In the genomic region with DNA sequence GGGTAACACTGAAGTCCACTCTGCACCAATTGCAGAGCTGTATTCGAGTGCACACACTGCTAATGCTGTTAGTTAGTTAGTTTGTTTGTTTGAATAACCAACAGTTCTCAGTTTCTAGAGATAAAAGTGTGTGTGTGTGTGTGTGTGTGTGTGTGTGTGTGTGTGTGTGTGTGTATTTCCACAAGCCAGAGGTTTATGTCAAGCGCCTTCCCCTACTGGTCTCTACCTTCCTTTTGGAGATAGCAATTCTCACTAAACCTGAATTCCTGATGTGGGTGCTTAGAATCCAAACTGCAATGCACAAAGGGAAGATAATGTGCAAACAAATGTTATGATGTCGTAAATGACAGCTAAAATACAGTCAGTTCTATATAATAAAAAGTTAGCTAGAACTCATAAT, we compare ENCODE assay signal across 28 mouse cellular contexts.
DNase-seq lines count a peak whose midpoint lies in the region; ATAC-seq and TF ChIP-seq lines count a peak whose summit lies in the region.
"Had no signal": no experiment of that assay in that cellular context is flagged by ENCODE, and none has a peak within 500 bp of the region (broad histone marks: within the 10 kb centered on the region; RNA-seq: fewer than 3 reads in every experiment).

No protein-coding gene starts in this region.

- H3K36me3 ChIP-seq in liver, embryonic 15.5 days (replicated peaks): no peaks in the 10 kb centered on the region
- no peaks in the 10 kb centered on the region for H3K36me3 ChIP-seq in liver, postnatal 0 days (replicated peaks; ENCODE audit: insufficient read depth, low read length)
- H3K36me3 ChIP-seq: embryonic facial prominence, embryonic 12.5 days; embryonic facial prominence, embryonic 15.5 days; heart, embryonic 15.5 days; hindbrain, embryonic 10.5 days; hindbrain, embryonic 13.5 days had no signal

- no peaks in the 10 kb centered on the region for H3K27me3 ChIP-seq in liver, embryonic 15.5 days
- no peaks in the 10 kb centered on the region for H3K27me3 ChIP-seq in liver, postnatal 0 days (ENCODE audit: insufficient read depth, low read length)
- H3K27me3 ChIP-seq: CH12.LX; embryonic facial prominence, embryonic 12.5 days; embryonic facial prominence, embryonic 15.5 days; heart, embryonic 12.5 days; heart, embryonic 15.5 days; hindbrain, embryonic 13.5 days; Patski had no signal

- 44% methylated on average over 3 of the region's 3 CpGs for WGBS in liver, embryonic 15.5 days (ENCODE audit: insufficient replicate concordance)
- WGBS in liver, postnatal 0 days (ENCODE audit: insufficient replicate concordance): 64% methylated on average over 3 of the region's 3 CpGs

- H3K4me3 ChIP-seq in liver, embryonic 15.5 days (replicated peaks): no peak overlapping the region
- H3K4me3 ChIP-seq in liver, postnatal 0 days (ENCODE audit: low read depth, low read length): no peak overlapping the region
- H3K4me3 ChIP-seq: embryonic facial prominence, embryonic 12.5 days; embryonic facial prominence, embryonic 15.5 days; gastrocnemius, adult 2 months; heart, embryonic 12.5 days; heart, embryonic 15.5 days; hindbrain, embryonic 10.5 days; hindbrain, embryonic 13.5 days had no signal

- H3K4me2 ChIP-seq in liver, embryonic 15.5 days: no peak overlapping the region
- H3K4me2 ChIP-seq in liver, postnatal 0 days (ENCODE audit: low read depth, low read length): no peak overlapping the region
- H3K4me2 ChIP-seq: embryonic facial prominence, embryonic 12.5 days; embryonic facial prominence, embryonic 15.5 days; heart, embryonic 12.5 days; heart, embryonic 15.5 days; hindbrain, embryonic 13.5 days had no signal

- no peak for TF ChIP-seq CTCF in liver, postnatal 0 days (IDR thresholded peaks at IDR 0.05; ENCODE audit: low read depth)

- H3K9me3 ChIP-seq in liver, embryonic 15.5 days (replicated peaks): no peaks in the 10 kb centered on the region
- no peaks in the 10 kb centered on the region for H3K9me3 ChIP-seq in liver, postnatal 0 days (ENCODE audit: low read length)
- H3K9me3 ChIP-seq: embryonic facial prominence, embryonic 12.5 days; embryonic facial prominence, embryonic 15.5 days; G1E; heart, embryonic 12.5 days; heart, embryonic 15.5 days; hindbrain, embryonic 10.5 days; hindbrain, embryonic 13.5 days had no signal

- H3K27ac ChIP-seq in liver, embryonic 15.5 days (replicated peaks): 0 out of 2 replicates have a peak overlapping the region, but pooled peaks have one; percentile 8
- H3K27ac ChIP-seq in liver, postnatal 0 days (ENCODE audit: low read depth): no peak overlapping the region
- H3K27ac ChIP-seq: embryonic facial prominence, embryonic 12.5 days; embryonic facial prominence, embryonic 15.5 days; heart, embryonic 15.5 days; hindbrain, embryonic 10.5 days; hindbrain, embryonic 13.5 days had no signal

- H3K9ac ChIP-seq in liver, embryonic 15.5 days: no peak overlapping the region
- H3K9ac ChIP-seq in liver, postnatal 0 days (replicated peaks): no peak overlapping the region
- H3K9ac ChIP-seq: embryonic facial prominence, embryonic 12.5 days; embryonic facial prominence, embryonic 15.5 days; forebrain, postnatal 0 days; heart, embryonic 12.5 days; heart, embryonic 15.5 days; hindbrain, embryonic 13.5 days had no signal

- TF ChIP-seq EP300 in liver, postnatal 0 days (IDR thresholded peaks at IDR 0.05; ENCODE audit: low read depth): no peak

- peaks cover 83% of the 10 kb centered on the region for H3K4me1 ChIP-seq in liver, embryonic 15.5 days (replicated peaks)
- H3K4me1 ChIP-seq in liver, postnatal 0 days (ENCODE audit: insufficient read depth): peaks cover 77% of the 10 kb centered on the region

- DNase-seq in CD4-positive, CD25-positive, alpha-beta regulatory T cell, adult 2 months (ENCODE audit: low read depth, low spot score): peak; percentile 32
- no peak for DNase-seq in liver, postnatal 0 days
- DNase-seq in induced T-regulatory cell, adult 2 months (ENCODE audit: low read depth): peak; percentile 64
- no peak for DNase-seq in cerebellum, adult 8-10 months
- DNase-seq: adrenal gland, postnatal 10 days; adrenal gland, postnatal 36 days; cerebellum, adult 18-20 months; cerebellum, adult 9-11 months; cerebellum, postnatal 25 days; forebrain, postnatal 0 days; gastrocnemius, adult 2 months; gastrocnemius, postnatal 14 days; heart, adult 11 months; heart, postnatal 10 days; heart, postnatal 36 days had no signal

- ATAC-seq in CD4-positive, CD25-positive, alpha-beta regulatory T cell, adult 4 months: no peak
- ATAC-seq in liver, embryonic 15.5 days (ENCODE audit: insufficient read depth): no peak
- ATAC-seq in liver, postnatal 0 days: no peak
- ATAC-seq: forebrain, embryonic 14.5 days; forebrain, postnatal 0 days; hindbrain, embryonic 16.5 days; Patski had no signal

Comparison
In these comparisons a context has a peak if more than half of its experiments do, and no peak if none do; other contexts are left out.
1. DNase-seq: peak in CD4-positive, CD25-positive, alpha-beta regulatory T cell, adult 2 months (single experiment) and induced T-regulatory cell, adult 2 months (single experiment); none in liver, postnatal 0 days (single experiment) and cerebellum, adult 8-10 months (single experiment).